Mouse (Mus musculus) heart, adult 11 months (tissue): ENCODE measurements at regions not wholly inside any gene's neighbourhood (a gene's known extent, or its start where the extent isn't known, plus 50 kb on each side); places are given as distances from the start of the nearest gene placed in this dataset.
A peak's percentile ranks its signal among the peaks of the same experiment; 100 is the strongest.

Source experiments
- DNase-seq: peaks from one replicate; pipeline ENCODE4 v3.0.0; 2022

GRCm38 (mm10) chr5:108903134-108903923, 50.9 kb upstream of the Vmn2r9 start:
- DNase-seq, result peak; percentile 92
